Mouse (Mus musculus) bone marrow, adult 2 months (tissue): Measurements from ENCODE around the gene Uchl1. TPM values are rescaled to one million over a fixed set of nuclear protein-coding genes. Genes with fewer than 3 reads are reported as not detected.

ENCODE experiments used
- H3K27ac ChIP-seq: fragments of 200-500 bp; 2 replicates; pipeline ENCODE4 v1.5.1; 2012; ENCODE audit warnings: low read depth, mild to moderate bottlenecking, control low read depth, inconsistent platforms, low read length; ENCODE audit not compliant: control insufficient read depth, poor library complexity, insufficient read depth
- H3K4me1 ChIP-seq: fragments of 200-500 bp; 2 replicates; pipeline ENCODE4 v1.6.1; 2011; ENCODE audit warnings: low read length; ENCODE audit not compliant: control insufficient read depth, insufficient read depth
- H3K4me3 ChIP-seq: fragments of 200-500 bp; replicated peaks from 2 replicates; pipeline ENCODE3; 2011; ENCODE audit warnings: mild to moderate bottlenecking, low read depth, low read length, control low read depth; ENCODE audit not compliant: control insufficient read depth
- CTCF ChIP-seq: fragments of 200-500 bp; IDR thresholded peaks from 2 replicates; pipeline ENCODE4 v1.5.1; 2011; ENCODE audit warnings: low read length, control low read depth; ENCODE audit not compliant: control insufficient read depth, insufficient read depth
- POLR2A ChIP-seq: fragments of 200-500 bp; IDR thresholded peaks from 2 replicates; pipeline ENCODE4 v1.6.1; 2011; ENCODE audit warnings: low read depth, mild to moderate bottlenecking, control low read depth, low read length, borderline replicate concordance; ENCODE audit not compliant: control insufficient read depth
- WGBS: fragments of 180-500 bp; shearing (Covaris S2); methylation state at CpG from one replicate; pipeline ENCODE4 v1.1.7; 2018; 5-methylcytosine and 5-hydroxymethylcytosine counted together
- polyA plus RNA-seq: library from polyadenylated mRNA; stranded (reverse); fragments of >200 nt; gene quantifications from 2 replicates; pipeline ENCODE4 v1.2.4, GENCODE M21; 2011; ENCODE audit warnings: low replicate concordance; ENCODE audit not compliant: missing spikeins, insufficient read depth, insufficient read length

Uchl1 gene
- polyA plus RNA-seq, 1 experiment: 14.6 TPM

DNA sequence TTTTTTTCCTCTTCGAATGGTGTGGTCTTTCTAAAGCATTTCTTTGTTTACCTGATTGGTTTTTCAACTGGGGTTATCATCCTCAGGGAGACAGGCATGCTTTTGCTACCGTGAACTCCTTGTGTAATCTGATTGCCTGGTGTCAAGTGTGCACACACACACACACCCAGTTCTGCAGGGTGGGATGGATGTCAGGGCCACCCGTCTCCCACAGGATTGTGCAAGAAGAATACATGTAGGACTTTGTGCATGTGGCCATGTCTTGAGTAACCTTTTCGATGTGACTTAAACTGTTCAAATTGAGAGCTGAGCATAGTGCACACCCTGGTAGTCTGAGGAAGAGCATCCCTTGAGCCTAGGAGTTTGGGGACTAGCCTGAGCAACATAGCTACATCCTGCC, 17.3 kb downstream of the Uchl1 start:
- Histone ChIP-seq H3K4me1 (no peaks in the 10 kb centered on the region), H3K27ac (no peak overlapping the region), H3K4me3 (no peak overlapping the region)
- WGBS: 46% methylated on average over 4 of the region's 4 CpGs
- TF ChIP-seq POLR2A: no peak
- no peak for TF ChIP-seq CTCF

- peak; percentile 35 for TF ChIP-seq CTCF
- TF ChIP-seq POLR2A: no peak
- no peaks in the 10 kb centered on the region for H3K4me1 ChIP-seq
- no peak overlapping the region for H3K27ac ChIP-seq
- no peak overlapping the region for H3K4me3 ChIP-seq
These were observed 21.2 kb downstream of the Uchl1 start for GRCm38 (mm10) chr5:66697119-66697518.

DNA sequence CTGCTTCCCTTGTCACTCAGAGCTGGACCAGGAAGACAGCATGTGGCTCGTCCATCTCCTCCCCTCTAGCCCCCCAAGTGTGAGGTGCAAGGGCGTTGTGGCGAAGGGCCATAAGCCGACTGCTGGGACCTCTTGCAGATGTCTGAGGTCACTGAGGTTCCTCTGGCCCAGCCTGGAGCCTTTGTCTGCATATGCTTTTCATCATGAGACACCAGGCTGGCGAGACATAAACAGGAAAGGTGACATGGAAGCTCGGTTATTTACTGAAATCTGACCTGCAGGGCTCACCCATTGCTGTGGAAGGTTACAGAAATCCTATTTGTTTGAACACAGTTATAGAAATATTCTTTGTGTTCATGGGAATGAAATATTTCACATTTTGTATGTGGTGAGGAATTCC, 24.0 kb downstream of the Uchl1 start:
- Histone ChIP-seq H3K4me1 (no peaks in the 10 kb centered on the region), H3K27ac (no peak overlapping the region), H3K4me3 (no peak overlapping the region)
- no peak for TF ChIP-seq CTCF
- no peak for TF ChIP-seq POLR2A
- WGBS: 68% methylated on average over 6 of the region's 6 CpGs

DNA sequence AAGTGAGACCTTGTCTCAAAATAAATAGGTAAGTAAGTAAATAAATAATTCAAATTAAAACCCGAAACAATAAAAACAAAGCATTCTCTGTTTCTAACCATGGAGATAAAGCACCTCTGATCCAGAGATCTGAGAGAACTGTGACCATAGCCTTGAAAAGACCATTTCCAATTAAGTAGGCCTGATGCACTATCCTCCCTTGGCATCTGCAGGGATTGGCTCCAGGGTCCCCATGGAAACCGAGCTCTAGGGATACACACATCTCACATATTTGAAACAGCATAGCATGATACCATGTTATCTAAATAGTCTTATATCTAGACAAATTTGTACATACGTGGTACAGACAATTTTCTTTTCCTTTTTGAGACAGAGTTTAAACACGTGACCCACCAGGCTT, 26.1 kb downstream of the Uchl1 start:
- Histone ChIP-seq H3K27ac (no peak overlapping the region), H3K4me1 (no peaks in the 10 kb centered on the region), H3K4me3 (no peak overlapping the region)
- TF ChIP-seq CTCF: no peak
- no peak for TF ChIP-seq POLR2A
- 73% methylated on average over 4 of the region's 4 CpGs for WGBS

- no peak overlapping the region for H3K4me3 ChIP-seq
- H3K4me1 ChIP-seq: no peaks in the 10 kb centered on the region
- TF ChIP-seq CTCF: no peak
- TF ChIP-seq POLR2A: no peak
- no peak overlapping the region for H3K27ac ChIP-seq
- 71% methylated on average over 10 of the region's 10 CpGs for WGBS
These were observed 27.6 kb downstream of the Uchl1 start for GRCm38 (mm10) chr5:66703317-66704004.

DNA sequence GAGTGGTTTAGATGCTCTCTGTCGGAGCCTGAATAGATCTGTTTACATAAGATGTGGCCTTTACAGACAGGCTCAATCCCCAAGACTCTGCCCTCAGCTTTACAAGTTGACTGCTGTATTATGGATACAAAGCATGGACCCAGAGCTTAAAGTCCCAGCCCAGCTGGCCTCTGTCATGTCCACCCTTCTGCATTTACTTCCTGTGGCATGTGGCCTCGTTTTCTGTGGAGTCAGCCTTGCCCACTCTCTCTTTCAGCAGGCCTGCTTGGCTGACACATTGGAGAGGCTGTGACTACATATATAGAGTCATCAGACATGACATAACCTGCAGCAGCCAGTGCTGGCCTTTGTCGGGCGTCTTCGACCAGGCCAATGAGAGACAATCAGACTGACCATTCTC, 32.0 kb downstream of the Uchl1 start:
- TF ChIP-seq CTCF (no peak), POLR2A (no peak)
- H3K4me3 ChIP-seq: no peak overlapping the region
- no peak overlapping the region for H3K27ac ChIP-seq
- WGBS: 73% methylated on average over 5 of the region's 5 CpGs
- H3K4me1 ChIP-seq: no peaks in the 10 kb centered on the region

DNA sequence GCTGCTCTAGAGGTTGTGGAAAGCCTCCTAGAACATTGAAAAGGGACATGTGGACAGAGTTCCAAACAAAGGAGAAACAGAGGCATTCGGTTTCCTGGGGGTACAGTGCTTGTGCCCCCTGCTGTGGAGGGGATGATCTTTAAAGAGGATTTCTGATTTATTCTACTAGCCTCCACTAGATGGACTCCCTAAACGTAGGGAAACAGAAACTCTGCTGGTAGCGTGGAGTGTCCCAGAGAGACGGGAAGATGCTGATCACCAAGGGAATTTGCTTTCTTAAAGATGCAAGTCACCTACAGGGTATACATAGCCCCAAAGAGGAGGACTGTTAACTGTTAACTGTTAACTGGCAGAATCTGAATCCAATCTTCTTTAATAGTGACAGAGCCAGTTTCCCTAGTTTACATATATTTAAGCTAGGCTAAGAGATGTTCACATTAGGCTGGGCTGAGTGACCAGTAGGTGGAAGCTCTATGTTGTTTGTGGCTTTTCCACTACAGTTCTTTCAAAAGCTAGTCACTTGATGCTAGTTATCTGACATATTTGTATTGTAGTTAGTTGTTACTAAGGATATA, 34.6 kb downstream of the Uchl1 start:
- Histone ChIP-seq H3K27ac (no peak overlapping the region), H3K4me1 (no peaks in the 10 kb centered on the region), H3K4me3 (no peak overlapping the region)
- TF ChIP-seq CTCF: no peak
- no peak for TF ChIP-seq POLR2A
- WGBS: 14% methylated on average over 4 of the region's 4 CpGs

- no peak overlapping the region for H3K27ac ChIP-seq
- TF ChIP-seq POLR2A (no peak), CTCF (no peak)
- WGBS: 78% methylated on average over 6 of the region's 6 CpGs
- H3K4me1 ChIP-seq: no peaks in the 10 kb centered on the region
- no peak overlapping the region for H3K4me3 ChIP-seq
These were observed 36.9 kb downstream of the Uchl1 start for GRCm38 (mm10) chr5:66712801-66713200.
